Mouse (Mus musculus): ENCODE measurements around the gene Pdcd1lg2. TPM values are rescaled to one million over a fixed set of nuclear protein-coding genes. Genes with fewer than 3 reads are reported as not detected.

The Pdcd1lg2 gene
- polyA plus RNA-seq, 1 experiment from 2014 or later: not detected

DNA sequence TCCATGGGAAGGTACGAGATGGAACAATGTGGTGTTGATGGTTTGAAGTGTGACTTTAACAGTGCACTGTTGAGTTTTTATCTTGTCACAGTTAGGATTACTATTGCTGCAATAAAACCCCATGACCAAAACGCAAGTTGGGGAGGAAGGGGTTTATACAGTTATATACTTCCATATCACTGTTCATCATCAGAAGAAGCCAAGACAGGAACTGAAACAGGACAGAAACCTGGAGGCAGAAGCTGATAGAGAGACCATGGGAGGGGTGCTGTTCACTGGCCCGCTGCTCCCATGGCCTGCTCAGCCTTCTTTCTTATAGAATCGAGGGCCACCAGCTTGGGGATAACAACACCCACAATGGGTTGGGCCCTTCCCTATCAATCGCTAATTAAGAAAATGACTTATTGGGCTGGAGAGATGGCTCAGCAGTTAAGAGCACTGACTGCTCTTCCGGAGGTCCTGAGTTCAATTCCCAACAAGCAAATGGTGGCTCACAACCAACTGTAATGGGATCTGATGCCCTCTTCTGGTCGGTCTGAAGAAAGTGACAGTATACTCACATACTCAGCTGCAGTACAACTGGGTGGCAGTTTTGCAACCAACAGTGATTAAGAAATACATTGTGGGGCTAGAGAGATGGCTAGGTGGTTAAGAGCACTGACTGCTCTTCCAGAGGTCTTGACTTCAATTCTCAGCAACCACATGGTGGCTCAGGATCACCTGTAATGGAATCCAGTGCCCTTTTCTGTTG lies 53.1 kb downstream of the Pdcd1lg2 start:
- no peak overlapping the region for H3K9ac ChIP-seq (replicated peaks)
- H3K4me3 ChIP-seq: no peak overlapping the region
- H3K36me3 ChIP-seq: no peaks in the 10 kb centered on the region
- no peak overlapping the region for H3K27ac ChIP-seq (replicated peaks)
- WGBS: 92% methylated on average over 7 of the region's 7 CpGs
- H3K4me1 ChIP-seq: no peaks in the 10 kb centered on the region
- H3K27me3 ChIP-seq: no peaks in the 10 kb centered on the region
- H3K4me2 ChIP-seq (replicated peaks): no peak overlapping the region
- no peaks in the 10 kb centered on the region for H3K9me3 ChIP-seq
- ATAC-seq (replicated peaks): no peak

DNA sequence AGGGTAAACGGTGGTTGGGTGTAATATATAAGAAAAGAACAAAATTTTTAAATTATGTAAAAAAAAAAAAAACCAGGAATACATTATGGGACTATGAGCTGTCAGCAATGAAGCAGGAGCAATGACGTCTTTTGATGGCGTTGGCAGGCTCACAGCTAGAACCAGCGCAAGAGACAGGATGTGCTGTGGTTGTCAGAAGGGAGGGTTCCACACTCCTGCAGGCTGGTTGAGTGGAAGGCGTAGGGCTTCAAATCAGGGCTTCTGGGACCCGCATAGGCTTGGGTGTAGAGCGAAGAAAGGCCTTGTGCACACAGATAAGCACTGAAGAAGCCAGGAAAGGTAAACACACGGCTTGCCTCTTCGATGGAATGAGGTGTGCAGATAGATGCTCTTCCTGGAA lies 56.1 kb downstream of the Pdcd1lg2 start:
- Histone ChIP-seq H3K27ac (replicated peaks) (no peak overlapping the region), H3K27me3 (no peaks in the 10 kb centered on the region), H3K4me2 (replicated peaks) (no peak overlapping the region), H3K9ac (replicated peaks) (no peak overlapping the region), H3K4me1 (peaks cover 11% of the 10 kb centered on the region), H3K9me3 (no peaks in the 10 kb centered on the region), H3K4me3 (no peak overlapping the region), H3K36me3 (no peaks in the 10 kb centered on the region)
- 93% methylated on average over 9 of the region's 9 CpGs for WGBS
- no peak for ATAC-seq (replicated peaks)

DNA sequence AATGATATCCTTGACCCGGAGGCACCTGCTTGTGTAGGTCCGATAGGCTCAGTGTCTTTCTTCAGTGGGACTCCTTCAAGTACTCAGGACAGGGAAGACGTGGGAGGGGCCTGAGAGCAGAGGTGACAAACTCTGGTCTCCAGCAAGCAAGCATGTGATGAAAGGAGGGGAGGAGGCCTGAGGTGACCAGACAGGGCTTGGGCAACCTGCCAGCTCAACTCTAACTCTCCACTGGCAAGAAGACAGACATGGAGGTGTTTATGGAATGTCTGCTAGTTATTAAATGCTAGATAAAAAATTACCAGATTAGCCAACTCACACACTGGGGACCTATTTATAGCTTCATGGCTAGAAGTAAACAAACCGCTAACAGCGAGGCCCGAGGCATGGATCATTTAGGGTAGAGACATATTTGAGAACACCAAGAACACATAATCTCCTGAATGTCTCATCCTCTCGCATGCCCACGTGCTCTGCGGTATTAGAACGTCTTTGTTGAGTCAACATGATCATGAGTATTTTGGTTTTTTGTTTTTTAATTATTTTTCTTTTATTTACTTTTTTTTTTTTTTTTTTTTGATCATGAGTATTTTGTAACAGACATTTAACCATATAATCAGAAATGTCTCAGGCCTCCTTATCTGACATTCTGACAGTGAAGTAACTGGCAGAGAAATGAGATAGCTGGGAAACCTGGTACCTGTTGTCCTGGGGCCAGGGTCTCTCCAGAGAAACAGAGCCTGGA lies 58.4 kb downstream of the Pdcd1lg2 start:
- H3K4me2 ChIP-seq (replicated peaks): no peak overlapping the region
- WGBS: 91% methylated on average over 10 of the region's 10 CpGs
- ATAC-seq (replicated peaks): no peak
- peaks cover 11% of the 10 kb centered on the region for H3K4me1 ChIP-seq
- no peak overlapping the region for H3K9ac ChIP-seq (replicated peaks)
- H3K27me3 ChIP-seq: no peaks in the 10 kb centered on the region
- H3K4me3 ChIP-seq: no peak overlapping the region
- no peaks in the 10 kb centered on the region for H3K36me3 ChIP-seq
- H3K9me3 ChIP-seq: no peaks in the 10 kb centered on the region
- H3K27ac ChIP-seq (replicated peaks): no peak overlapping the region

DNA sequence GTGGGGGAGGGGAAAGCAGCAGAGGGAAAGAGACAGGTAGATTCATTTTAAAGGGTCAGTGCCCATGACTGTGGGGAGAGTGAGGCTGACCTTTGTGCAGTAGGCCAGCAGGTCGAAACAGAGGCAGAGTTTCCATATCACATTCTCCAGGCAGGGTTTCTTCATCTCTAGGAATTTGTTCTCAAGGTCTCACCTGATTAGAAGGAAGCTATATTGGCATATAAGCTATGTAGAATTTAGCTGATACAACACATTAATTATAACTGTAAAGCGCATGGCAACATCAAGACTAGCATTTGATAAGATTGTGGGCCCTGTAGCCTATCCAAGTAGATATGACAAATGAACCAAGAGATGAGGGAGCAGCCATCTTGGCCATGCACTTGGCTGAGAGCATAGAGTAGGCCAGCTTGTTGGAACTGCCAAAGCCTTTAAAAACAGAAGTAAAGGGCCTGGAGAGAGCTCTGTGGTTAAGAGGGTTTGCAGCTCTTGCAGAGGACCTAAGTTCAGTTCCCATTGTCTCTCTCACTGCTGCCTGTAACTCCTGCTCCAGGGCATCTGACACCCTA lies 59.1 kb downstream of the Pdcd1lg2 start:
- no peak for ATAC-seq (replicated peaks)
- no peak overlapping the region for H3K4me2 ChIP-seq (replicated peaks)
- no peak overlapping the region for H3K9ac ChIP-seq (replicated peaks)
- H3K36me3 ChIP-seq: no peaks in the 10 kb centered on the region
- H3K27ac ChIP-seq (replicated peaks): no peak overlapping the region
- H3K4me3 ChIP-seq: no peak overlapping the region
- 98% methylated on average over 2 of the region's 2 CpGs for WGBS
- peaks cover 11% of the 10 kb centered on the region for H3K4me1 ChIP-seq
- H3K9me3 ChIP-seq: no peaks in the 10 kb centered on the region
- H3K27me3 ChIP-seq: no peaks in the 10 kb centered on the region

DNA sequence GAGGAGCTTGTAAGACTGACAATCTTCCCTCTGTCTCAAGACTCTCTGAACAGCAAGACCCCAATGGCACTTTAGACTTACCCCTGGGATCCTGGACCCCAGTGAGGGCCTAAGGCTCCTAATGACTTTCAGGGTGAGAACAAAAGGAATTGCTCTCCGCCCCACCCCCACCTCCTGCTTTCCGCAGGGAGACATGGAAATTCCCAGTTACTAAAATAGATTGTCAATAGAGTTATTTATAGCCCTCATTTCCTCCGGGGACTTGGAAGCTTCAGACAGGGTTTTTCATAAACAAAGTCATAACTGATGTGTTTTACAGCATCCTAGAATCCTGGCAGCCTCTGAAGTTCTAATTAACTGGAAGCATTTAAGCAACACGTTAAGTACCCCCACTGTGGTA lies 59.9 kb downstream of the Pdcd1lg2 start:
- no peak overlapping the region for H3K9ac ChIP-seq (replicated peaks)
- no peak for ATAC-seq (replicated peaks)

DNA sequence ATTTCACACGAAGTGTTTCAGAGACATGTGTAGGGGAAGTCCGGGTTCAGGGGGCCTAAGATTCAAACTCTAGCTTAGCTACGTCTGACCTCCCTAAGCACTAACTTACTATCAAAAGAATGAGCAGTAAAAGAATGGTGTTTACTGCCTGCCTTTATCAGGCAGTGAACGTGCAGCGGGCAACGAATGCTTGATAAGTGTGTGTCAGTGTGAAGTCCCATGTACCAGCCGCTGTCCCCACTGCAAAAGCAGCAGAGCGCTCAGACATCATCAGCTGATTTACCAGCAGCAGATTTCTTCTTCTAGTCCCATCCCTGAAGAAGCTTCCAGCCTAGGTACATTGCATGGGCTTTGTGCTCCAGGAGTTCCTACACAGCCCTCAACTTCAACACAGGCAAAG lies 61.7 kb downstream of the Pdcd1lg2 start:
- Histone ChIP-seq H3K9ac (replicated peaks) (no peak overlapping the region), H3K9me3 (no peaks in the 10 kb centered on the region), H3K4me2 (replicated peaks) (no peak overlapping the region), H3K27me3 (no peaks in the 10 kb centered on the region), H3K36me3 (no peaks in the 10 kb centered on the region), H3K4me3 (no peak overlapping the region), H3K27ac (replicated peaks) (no peak overlapping the region), H3K4me1 (peaks cover 11% of the 10 kb centered on the region)
- 87% methylated on average over 8 of the region's 8 CpGs for whole genome bisulfite sequencing
- ATAC-seq (replicated peaks): no peak

More for the DNA sequence above, 59.9 kb downstream of the Pdcd1lg2 start:
- no peaks in the 10 kb centered on the region for H3K27me3 ChIP-seq
- no peak overlapping the region; the same call in 1 of the 2 replicates for H3K27ac ChIP-seq (replicated peaks)
- 18% methylated on average over 4 of the region's 4 CpGs for WGBS
- H3K4me3 ChIP-seq: no peak overlapping the region
- no peak overlapping the region for H3K4me2 ChIP-seq (replicated peaks)
- H3K9me3 ChIP-seq: no peaks in the 10 kb centered on the region
- H3K4me1 ChIP-seq: peaks cover 11% of the 10 kb centered on the region
- H3K36me3 ChIP-seq: no peaks in the 10 kb centered on the region

DNA sequence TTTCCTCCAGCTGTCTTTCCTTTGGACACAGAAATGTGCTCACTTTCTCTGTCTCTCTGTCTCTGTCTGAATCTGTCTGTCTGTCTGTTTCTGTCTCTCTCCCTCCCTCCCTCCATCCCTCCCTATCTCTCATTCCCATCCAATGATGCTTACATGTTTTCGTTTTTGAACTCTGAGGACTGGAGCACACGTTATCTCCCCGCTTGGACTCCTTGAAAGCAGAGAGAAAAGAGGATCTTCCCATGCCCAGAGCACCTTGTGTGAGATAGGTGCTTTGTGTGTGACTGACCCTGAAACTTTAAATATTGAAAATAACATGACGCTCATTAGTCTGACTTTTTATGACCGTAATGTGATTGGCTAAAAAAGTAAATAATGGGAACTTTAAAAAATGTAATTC lies 62.2 kb downstream of the Pdcd1lg2 start:
- 93% methylated on average over 5 of the region's 5 CpGs for WGBS
- no peaks in the 10 kb centered on the region for H3K36me3 ChIP-seq
- no peak overlapping the region for H3K4me3 ChIP-seq
- H3K27ac ChIP-seq (replicated peaks): no peak overlapping the region
- no peak for ATAC-seq (replicated peaks)
- H3K9me3 ChIP-seq: no peaks in the 10 kb centered on the region
- no peak overlapping the region for H3K9ac ChIP-seq (replicated peaks)
- no peak overlapping the region for H3K4me2 ChIP-seq (replicated peaks)
- no peaks in the 10 kb centered on the region for H3K27me3 ChIP-seq
- peaks cover 11% of the 10 kb centered on the region for H3K4me1 ChIP-seq

DNA sequence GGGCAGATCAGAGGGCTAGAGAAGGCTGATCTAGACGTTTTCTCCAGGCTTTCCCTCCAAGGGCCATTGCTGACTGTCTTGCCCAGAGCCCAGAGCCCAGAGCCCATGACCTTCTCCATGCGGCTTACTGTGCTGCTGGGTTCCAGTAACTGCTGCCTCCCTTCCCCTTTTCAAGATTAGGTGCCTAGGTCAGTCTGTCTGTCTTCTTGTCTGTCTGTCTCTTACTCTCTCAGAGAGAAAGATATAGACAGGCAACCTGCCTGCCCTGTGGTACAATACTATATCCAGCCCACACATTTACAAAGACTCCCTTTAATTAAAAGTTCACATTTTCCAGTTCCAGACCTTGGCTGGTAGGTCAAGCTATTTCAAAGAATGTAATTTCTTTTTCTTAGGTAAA lies 64.1 kb downstream of the Pdcd1lg2 start:
- no peak overlapping the region for H3K27ac ChIP-seq (replicated peaks)
- no peaks in the 10 kb centered on the region for H3K27me3 ChIP-seq
- no peak overlapping the region for H3K4me2 ChIP-seq (replicated peaks)
- peaks cover 11% of the 10 kb centered on the region for H3K4me1 ChIP-seq
- ATAC-seq (replicated peaks): no peak
- WGBS: 59% methylated on average over 2 of the region's 2 CpGs
- H3K4me3 ChIP-seq: no peak overlapping the region
- no peak overlapping the region for H3K9ac ChIP-seq (replicated peaks)
- H3K36me3 ChIP-seq: no peaks in the 10 kb centered on the region
- H3K9me3 ChIP-seq: no peaks in the 10 kb centered on the region

DNA sequence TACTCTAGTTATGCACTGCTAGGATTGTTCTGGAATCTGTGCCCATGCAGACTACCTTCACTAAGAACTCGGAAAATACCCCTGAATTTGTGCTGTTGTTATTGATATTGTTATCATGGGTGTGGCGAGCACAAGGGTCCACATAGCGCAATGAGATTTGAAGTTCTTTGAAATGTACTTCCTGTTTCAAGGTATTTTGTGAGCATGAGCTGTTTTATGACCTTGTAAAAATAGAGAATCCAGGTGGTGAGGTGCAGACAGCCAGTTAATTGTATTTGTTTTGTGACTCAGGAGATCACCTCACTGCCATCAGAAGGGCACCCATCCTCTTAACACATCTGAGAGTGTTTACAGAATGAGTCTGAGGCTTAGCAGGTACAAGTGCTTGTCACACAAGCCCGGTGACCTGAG lies 64.5 kb downstream of the Pdcd1lg2 start:
- H3K4me2 ChIP-seq (replicated peaks): no peak overlapping the region
- H3K27me3 ChIP-seq: no peaks in the 10 kb centered on the region
- no peaks in the 10 kb centered on the region for H3K9me3 ChIP-seq
- WGBS: 91% methylated on average over 4 of the region's 4 CpGs
- ATAC-seq (replicated peaks): no peak
- no peak overlapping the region for H3K27ac ChIP-seq (replicated peaks)
- peaks cover 11% of the 10 kb centered on the region for H3K4me1 ChIP-seq
- no peaks in the 10 kb centered on the region for H3K36me3 ChIP-seq
- H3K4me3 ChIP-seq: no peak overlapping the region
- H3K9ac ChIP-seq (replicated peaks): no peak overlapping the region

DNA sequence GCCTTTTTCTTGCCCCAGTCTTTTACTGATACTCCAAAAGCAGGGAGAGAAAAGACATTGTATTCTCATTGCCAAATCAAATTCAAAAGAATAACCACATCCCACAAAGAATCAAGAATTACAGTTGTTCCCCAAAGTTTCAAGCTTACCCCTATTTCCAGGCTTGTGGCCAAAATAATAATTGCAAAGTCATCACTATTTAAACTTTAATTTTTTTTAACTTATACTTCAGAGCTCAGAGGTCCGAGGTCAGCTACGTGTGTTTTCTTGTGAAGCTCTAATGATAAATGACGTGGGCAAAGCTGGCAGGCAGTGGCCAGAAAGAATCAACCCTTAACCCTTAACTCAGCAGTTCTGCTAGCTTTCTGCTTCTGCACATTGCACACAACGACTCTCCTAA lies 67.9 kb downstream of the Pdcd1lg2 start:
- H3K4me1 ChIP-seq: no peaks in the 10 kb centered on the region
- no peak overlapping the region for H3K4me3 ChIP-seq
- ATAC-seq (replicated peaks): no peak
- 26% methylated on average over 4 of the region's 4 CpGs for WGBS
- H3K9me3 ChIP-seq: no peaks in the 10 kb centered on the region
- no peak overlapping the region for H3K4me2 ChIP-seq (replicated peaks)
- no peaks in the 10 kb centered on the region for H3K36me3 ChIP-seq
- H3K9ac ChIP-seq (replicated peaks): no peak overlapping the region
- no peaks in the 10 kb centered on the region for H3K27me3 ChIP-seq
- H3K27ac ChIP-seq (replicated peaks): no peak overlapping the region

DNA sequence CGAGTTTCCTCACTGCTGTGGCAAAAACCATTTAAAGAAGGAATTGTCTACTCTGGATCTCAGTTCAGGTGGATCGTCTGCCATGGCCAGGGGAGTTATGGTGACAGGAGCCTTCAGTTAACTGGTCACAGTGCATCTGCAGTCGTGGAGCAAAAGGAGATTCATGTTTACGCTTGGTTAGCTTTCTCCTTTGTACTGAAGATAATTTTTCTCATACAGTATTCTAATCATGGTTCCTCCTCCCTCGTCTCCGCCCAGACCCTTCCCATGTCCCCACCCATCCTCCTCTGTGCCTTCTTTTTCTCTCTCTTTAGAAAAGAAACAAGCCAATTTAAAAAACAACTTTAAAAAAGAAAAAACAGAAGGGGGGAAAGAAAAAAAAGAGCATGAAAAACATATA lies 70.9 kb downstream of the Pdcd1lg2 start:
- Histone ChIP-seq H3K4me3 (no peak overlapping the region), H3K9me3 (no peaks in the 10 kb centered on the region), H3K9ac (replicated peaks) (no peak overlapping the region), H3K36me3 (no peaks in the 10 kb centered on the region), H3K27ac (replicated peaks) (no peak overlapping the region), H3K4me1 (no peaks in the 10 kb centered on the region), H3K27me3 (no peaks in the 10 kb centered on the region), H3K4me2 (replicated peaks) (no peak overlapping the region)
- ATAC-seq (replicated peaks): no peak
- WGBS: 63% methylated on average over 6 of the region's 6 CpGs

DNA sequence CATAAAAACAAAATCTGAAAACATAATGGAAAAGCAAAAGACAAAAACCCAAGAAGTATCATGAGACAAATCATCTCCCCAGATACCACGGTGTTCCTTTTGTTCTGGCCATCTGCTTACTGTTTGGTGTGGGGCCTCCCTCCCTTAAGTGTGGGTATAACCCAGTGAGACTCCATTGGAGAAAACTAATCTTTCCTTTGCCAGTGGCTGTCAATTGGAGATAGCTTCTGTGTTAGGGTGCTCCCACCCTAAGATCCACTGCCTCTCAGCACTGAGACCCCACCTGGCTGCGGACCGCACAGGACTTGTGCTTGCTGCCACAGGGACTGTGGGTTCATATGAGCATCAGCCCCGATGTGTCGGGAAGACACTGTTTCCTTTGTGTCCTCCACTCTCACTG lies 71.4 kb downstream of the Pdcd1lg2 start:
- 76% methylated on average over 5 of the region's 5 CpGs for WGBS
- Histone ChIP-seq H3K36me3 (no peaks in the 10 kb centered on the region), H3K27ac (replicated peaks) (no peak overlapping the region), H3K4me3 (no peak overlapping the region), H3K27me3 (no peaks in the 10 kb centered on the region), H3K4me1 (no peaks in the 10 kb centered on the region), H3K9me3 (no peaks in the 10 kb centered on the region), H3K4me2 (replicated peaks) (no peak overlapping the region), H3K9ac (replicated peaks) (no peak overlapping the region)
- ATAC-seq (replicated peaks): no peak

Data from forebrain, embryonic 15.5 days (tissue).